Mouse (Mus musculus) large intestine, adult 2 months (tissue): ENCODE measurements around the gene Fam69a. TPM values are rescaled to one million over a fixed set of nuclear protein-coding genes. Genes with fewer than 3 reads are reported as not detected.

ENCODE experiments used
- DNase-seq: peaks from one replicate; pipeline ENCODE4 v3.0.0-alpha.2; 2012; ENCODE audit warnings: low read depth, low spot score
- WGBS: fragments of 180-500 bp; shearing (Covaris S2); methylation state at CpG from one replicate; pipeline ENCODE4 v1.1.7; 2018; 5-methylcytosine and 5-hydroxymethylcytosine counted together
- polyA plus RNA-seq: library from polyadenylated mRNA; depleted of rRNA; stranded (reverse); fragments of >200 nt; gene quantifications from 2 replicates; pipeline ENCODE4 v1.2.3, GENCODE M21; 2012; rRNA removed

The Fam69a gene
- polyA plus RNA-seq, 1 experiment = 1.8 TPM

- DNase-seq = peak; percentile 74
Measured at GRCm38 (mm10) chr5:107868905-107869424, 117.9 kb downstream of the Fam69a start.

GRCm38 (mm10) chr5:107867970-107868904 is 118.6 kb downstream of the Fam69a start:
- DNase-seq = no peak
- WGBS = under 1% methylated on average over 82 of the region's 82 CpGs

More at GRCm38 (mm10) chr5:107868905-107869424, 117.9 kb downstream of the Fam69a start:
- under 1% methylated on average over 57 of the region's 58 CpGs for WGBS

- DNase-seq = no peak
- WGBS = 37% methylated on average over 2 of the region's 2 CpGs
Measured at GRCm38 (mm10) chr5:107866127-107867126, 120.5 kb downstream of the Fam69a start.

- 56% methylated on average over 3 of the region's 3 CpGs for WGBS
- DNase-seq = no peak
Measured at GRCm38 (mm10) chr5:107863971-107864370, 122.9 kb downstream of the Fam69a start.

- 20% methylated on average over 2 of the region's 2 CpGs for WGBS
- DNase-seq = no peak
Measured at GRCm38 (mm10) chr5:107858963-107859362, 127.9 kb downstream of the Fam69a start.

Other genes with a start within 250 kb of the Fam69a start
- not detected in 2 replicates for gene Ube2d2b, start 157.0 kb downstream of the Fam69a start, polyA plus RNA-seq
- 4.5 and 11.6 TPM in 2 replicates for gene Evi5, start 112.0 kb downstream of the Fam69a start, polyA plus RNA-seq
- 17.7 and 19.3 TPM in 2 replicates for gene Rpl5, start 86.6 kb downstream of the Fam69a start, polyA plus RNA-seq
- gene Mtf2, start 78.6 kb upstream of the Fam69a start, polyA plus RNA-seq = 5.0 and 12.4 TPM in 2 replicates
- 23.3 and 44.5 TPM in 2 replicates for gene Tmed5, start 145.5 kb upstream of the Fam69a start, polyA plus RNA-seq
- 0.06 and 0.11 TPM in 2 replicates for gene Ccdc18, start 145.8 kb upstream of the Fam69a start, polyA plus RNA-seq